Mouse (Mus musculus): ENCODE data around the gene Nrp2. TPM values are rescaled to one million over a fixed set of nuclear protein-coding genes. Genes with fewer than 3 reads are reported as not detected.

Nrp2 gene
- polyA plus RNA-seq, 1 experiment = 97.2 TPM

DNA sequence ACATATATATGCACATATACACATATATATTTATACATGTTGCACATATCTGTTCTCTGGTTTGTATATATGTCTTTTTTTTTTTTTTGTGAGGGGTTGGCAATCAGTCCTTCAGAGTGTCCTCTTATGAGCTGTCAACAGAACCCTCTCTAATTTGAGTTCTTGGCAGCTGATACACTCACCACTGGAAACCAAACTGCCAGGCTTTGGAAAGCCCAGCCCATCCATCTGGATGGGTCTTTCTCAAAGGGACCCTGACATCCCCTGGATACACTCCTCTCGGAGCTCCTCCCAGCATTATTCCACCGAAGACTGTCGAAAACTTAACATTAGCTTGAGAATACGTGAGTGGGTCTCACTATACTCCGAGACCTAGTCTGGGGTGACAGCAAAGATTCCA is 157.2 kb downstream of the Nrp2 start:
- Histone ChIP-seq H3K27ac (ENCODE audit: insufficient read depth, low read depth, low read length) (no peak overlapping the region), H3K4me3 (ENCODE audit: insufficient read depth, low read length) (no peak overlapping the region), H3K4me1 (ENCODE audit: control insufficient read depth, insufficient read depth, low read length) (no peaks in the 10 kb centered on the region)
- TF ChIP-seq CTCF (IDR thresholded peaks at IDR 0.05; ENCODE audit: low read depth, low read length) (no peak), POLR2A (IDR thresholded peaks at IDR 0.05; ENCODE audit: borderline replicate concordance, low read depth, low read length) (no peak)

DNA sequence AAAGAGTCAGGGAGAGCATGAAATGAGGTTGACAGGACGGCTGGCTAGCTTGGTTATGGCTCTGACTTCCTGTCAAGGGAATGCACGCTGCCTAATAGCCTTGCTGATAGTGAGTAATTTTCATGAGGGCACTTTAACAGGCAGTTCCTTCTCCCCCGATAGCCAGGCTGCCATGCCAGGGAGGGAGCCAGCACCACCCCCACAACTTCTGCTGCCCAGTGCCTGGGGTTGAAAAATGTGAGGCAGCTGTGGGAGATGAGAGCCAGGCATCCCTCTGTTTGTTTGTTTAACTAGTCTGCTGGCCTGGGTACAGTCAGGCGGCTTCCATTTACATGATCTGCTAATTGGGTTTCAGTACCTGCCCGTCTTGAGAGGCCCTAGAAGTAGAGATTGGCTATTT is 157.7 kb downstream of the Nrp2 start:
- Histone ChIP-seq H3K4me3 (ENCODE audit: insufficient read depth, low read length) (no peak overlapping the region), H3K4me1 (ENCODE audit: control insufficient read depth, insufficient read depth, low read length) (no peaks in the 10 kb centered on the region)

More for the DNA sequence above, 157.7 kb downstream of the Nrp2 start:
- no peak overlapping the region for H3K27ac ChIP-seq (ENCODE audit: insufficient read depth, low read depth, low read length)
- TF ChIP-seq POLR2A (IDR thresholded peaks at IDR 0.05; ENCODE audit: borderline replicate concordance, low read depth, low read length) (no peak), CTCF (IDR thresholded peaks at IDR 0.05; ENCODE audit: low read depth, low read length) (no peak)

Measured in bone marrow macrophage, adult 2 months (primary cell).